Mouse (Mus musculus) heart, embryonic 13.5 days (tissue): ENCODE results near the gene Best1. TPM values are rescaled to one million over a fixed set of nuclear protein-coding genes. Genes with fewer than 3 reads are reported as not detected.

Experiments used
- ATAC-seq: fragments of 200-750 bp; cut with Nextera tagmentation; 2 replicates; pipeline ENCODE4 v1.8.0; 2017; ENCODE audit warnings: moderate TSS enrichment; ENCODE audit not compliant: insufficient number of reproducible peaks, low FRiP score, low TSS enrichment; ENCODE audit errors: extremely low read depth
- H3K27ac ChIP-seq: fragments of 300-500 bp; sonication (generic); replicated peaks from 2 replicates; pipeline ENCODE4 v1.5.1; 2015; ENCODE audit warnings: moderate library complexity, mild to moderate bottlenecking, inconsistent platforms
- H3K27me3 ChIP-seq: fragments of 300-500 bp; sonication (generic); replicated peaks from 2 replicates; pipeline ENCODE4 v1.6.1; 2015; ENCODE audit warnings: mild to moderate bottlenecking, inconsistent platforms
- H3K36me3 ChIP-seq: fragments of 300-500 bp; sonication (generic); 2 replicates; pipeline ENCODE4 v1.6.1; 2015; ENCODE audit warnings: mild to moderate bottlenecking, inconsistent platforms
- H3K4me1 ChIP-seq: fragments of 300-500 bp; sonication (generic); 2 replicates; pipeline ENCODE4 v1.6.1; 2015; ENCODE audit warnings: inconsistent platforms
- H3K4me2 ChIP-seq: fragments of 300-500 bp; sonication (generic); 2 replicates; pipeline ENCODE4 v1.6.1; 2015; ENCODE audit warnings: inconsistent platforms, mild to moderate bottlenecking, moderate library complexity
- H3K4me3 ChIP-seq: fragments of 300-500 bp; sonication (generic); 2 replicates; pipeline ENCODE4 v1.5.1; 2015; ENCODE audit warnings: moderate library complexity, mild to moderate bottlenecking, inconsistent platforms
- H3K9ac ChIP-seq: fragments of 300-500 bp; sonication (generic); 2 replicates; pipeline ENCODE4 v1.6.1; 2015; ENCODE audit warnings: inconsistent platforms, mild to moderate bottlenecking, moderate library complexity
- H3K9me3 ChIP-seq: fragments of 300-500 bp; sonication (generic); 2 replicates; pipeline ENCODE4 v1.6.1; 2016; ENCODE audit warnings: inconsistent platforms
- whole genome bisulfite sequencing: fragments of 180-500 bp; shearing (Covaris S2); methylation state at CpG from one replicate; pipeline ENCODE4 v1.1.7; 2015; ENCODE audit warnings: mixed read lengths; 5-methylcytosine and 5-hydroxymethylcytosine counted together
- polyA plus RNA-seq: library from polyadenylated mRNA; unstranded; fragments of >200 nt; fragmentation: Nextera tagmentation; extraction: Ambion mirVana; gene quantifications from 2 replicates; pipeline ENCODE4 v1.2.1, GENCODE M21; 2015

Best1 gene
- polyA plus RNA-seq, 1 experiment from 2014 or later = 0.27 TPM

DNA sequence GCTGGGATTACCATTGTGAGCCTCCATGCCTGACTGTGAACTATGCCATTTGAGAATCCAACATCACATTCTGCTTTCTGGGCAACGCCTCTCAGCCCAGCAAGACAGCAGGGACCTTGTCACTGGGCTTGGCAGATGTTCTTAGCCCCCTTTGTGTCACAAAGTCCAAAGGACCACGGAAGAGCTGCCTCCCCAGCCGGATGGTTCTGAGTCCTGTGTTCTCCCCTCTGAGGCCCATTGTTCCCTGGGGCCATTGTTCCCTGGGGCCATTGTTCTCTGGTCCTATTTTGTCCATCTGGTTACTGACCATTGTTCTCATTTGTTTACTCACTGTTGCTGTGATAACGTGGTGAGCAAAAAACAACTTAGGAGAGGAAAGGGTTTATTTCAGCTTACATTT, 60.5 kb downstream of the Best1 start:
- Histone ChIP-seq H3K4me1 (peaks cover 47% of the 10 kb centered on the region), H3K36me3 (no peaks in the 10 kb centered on the region), H3K27me3 (no peaks in the 10 kb centered on the region), H3K4me3 (no peak overlapping the region), H3K9me3 (no peaks in the 10 kb centered on the region), H3K27ac (no peak overlapping the region), H3K9ac (no peak overlapping the region), H3K4me2 (no peak overlapping the region)
- WGBS = 52% methylated on average over 4 of the region's 4 CpGs
- no peak for ATAC-seq

DNA sequence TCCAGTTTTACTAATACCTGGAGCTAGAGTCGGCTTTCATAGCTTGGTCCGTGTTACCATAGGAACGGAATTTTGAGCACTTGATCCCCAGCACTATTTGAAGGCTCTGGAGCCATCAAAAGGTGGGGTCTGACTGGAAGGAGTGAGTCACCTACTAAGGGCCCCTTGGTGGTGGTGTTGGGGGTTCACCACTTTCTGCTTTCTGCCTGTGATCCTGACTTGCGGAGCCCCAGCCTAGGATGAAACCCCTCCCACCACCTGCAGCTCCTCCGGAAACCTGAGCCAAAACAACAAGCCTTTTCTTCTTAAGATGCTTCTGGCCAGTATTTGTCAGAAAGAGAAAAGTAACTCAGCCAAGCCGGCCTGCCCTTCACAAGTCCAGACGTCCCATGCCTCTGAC, 61.6 kb downstream of the Best1 start:
- H3K27ac ChIP-seq = no peak overlapping the region
- peaks cover 48% of the 10 kb centered on the region for H3K4me1 ChIP-seq
- ATAC-seq = no peak
- H3K27me3 ChIP-seq = no peaks in the 10 kb centered on the region
- no peak overlapping the region for H3K4me2 ChIP-seq
- 76% methylated on average over 7 of the region's 7 CpGs for WGBS
- H3K4me3 ChIP-seq = no peak overlapping the region
- no peaks in the 10 kb centered on the region for H3K36me3 ChIP-seq
- no peak overlapping the region for H3K9ac ChIP-seq
- H3K9me3 ChIP-seq = no peaks in the 10 kb centered on the region

DNA sequence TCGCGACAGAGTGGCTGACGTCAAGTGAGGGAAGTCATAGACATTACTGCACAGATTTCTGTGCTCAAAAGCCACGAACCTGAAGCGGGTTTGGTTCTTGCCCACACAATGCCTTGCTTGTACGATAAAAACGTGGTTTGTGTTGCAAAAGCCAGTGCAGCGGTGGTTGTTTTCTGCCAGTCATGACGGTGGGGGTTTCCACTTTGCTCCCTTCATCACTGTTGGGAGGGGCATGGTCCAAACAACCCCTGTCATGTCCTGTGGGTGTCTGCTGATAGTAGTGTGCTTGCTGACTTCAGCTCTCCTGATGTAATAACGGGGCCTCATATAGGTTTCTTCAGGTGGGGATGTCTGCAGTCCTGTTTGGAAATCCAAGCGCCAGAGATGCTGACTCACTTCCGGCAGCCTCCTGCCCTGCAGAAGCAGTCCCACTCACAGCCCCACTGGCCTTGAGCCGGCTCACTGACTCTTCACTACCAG, 62.6 kb downstream of the Best1 start:
- H3K27me3 ChIP-seq = no peaks in the 10 kb centered on the region
- no peaks in the 10 kb centered on the region for H3K9me3 ChIP-seq
- H3K9ac ChIP-seq = peak overlapping the region; percentile 29; the same call in 1 of the 2 replicates
- peaks cover 48% of the 10 kb centered on the region for H3K4me1 ChIP-seq
- H3K4me3 ChIP-seq = no peak overlapping the region
- H3K36me3 ChIP-seq = no peaks in the 10 kb centered on the region
- ATAC-seq = no peak
- 40% methylated on average over 13 of the region's 13 CpGs for WGBS
- H3K27ac ChIP-seq = peak overlapping the region; percentile 46
- H3K4me2 ChIP-seq = peak overlapping the region; percentile 46

DNA sequence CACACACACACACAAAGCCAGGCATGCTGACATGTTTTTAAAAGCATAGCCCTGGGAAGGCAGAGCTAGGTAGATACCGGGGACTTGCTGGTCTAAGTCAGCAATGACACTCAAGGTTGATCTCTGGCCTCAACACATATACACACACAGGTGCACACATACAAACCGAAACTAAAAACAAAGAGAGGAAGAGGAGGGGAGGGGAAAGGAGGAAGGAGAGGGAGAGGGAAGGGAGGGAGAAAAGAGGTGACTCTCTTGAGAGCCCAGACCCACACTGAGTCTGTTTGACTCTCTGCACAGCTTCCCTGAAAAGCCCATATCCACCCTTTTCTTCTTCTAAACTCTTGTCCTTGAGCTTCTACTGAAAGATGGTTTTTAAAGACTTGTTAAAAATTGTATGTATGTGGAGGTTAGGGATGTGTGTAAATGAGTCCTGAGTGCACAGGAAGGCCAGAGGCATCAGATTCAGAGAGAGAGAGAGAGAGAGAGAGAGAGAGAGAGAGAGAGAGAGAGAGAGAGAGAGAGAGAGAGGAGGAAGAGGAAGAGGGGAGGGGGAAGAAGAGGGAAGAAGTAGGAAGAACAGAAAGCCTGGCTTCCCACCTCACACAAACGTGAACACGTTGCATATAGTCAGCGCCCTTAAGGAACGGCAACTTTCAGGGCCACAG, 63.1 kb downstream of the Best1 start:
- ATAC-seq = no peak
- no peak overlapping the region for H3K4me3 ChIP-seq
- peak overlapping the region; percentile 46 for H3K4me2 ChIP-seq
- H3K4me1 ChIP-seq = peaks cover 44% of the 10 kb centered on the region
- no peaks in the 10 kb centered on the region for H3K27me3 ChIP-seq
- H3K36me3 ChIP-seq = no peaks in the 10 kb centered on the region
- 69% methylated on average over 6 of the region's 6 CpGs for WGBS
- no peak overlapping the region for H3K27ac ChIP-seq
- H3K9ac ChIP-seq = peak overlapping the region; percentile 29; the same call in 1 of the 2 replicates
- H3K9me3 ChIP-seq = no peaks in the 10 kb centered on the region

DNA sequence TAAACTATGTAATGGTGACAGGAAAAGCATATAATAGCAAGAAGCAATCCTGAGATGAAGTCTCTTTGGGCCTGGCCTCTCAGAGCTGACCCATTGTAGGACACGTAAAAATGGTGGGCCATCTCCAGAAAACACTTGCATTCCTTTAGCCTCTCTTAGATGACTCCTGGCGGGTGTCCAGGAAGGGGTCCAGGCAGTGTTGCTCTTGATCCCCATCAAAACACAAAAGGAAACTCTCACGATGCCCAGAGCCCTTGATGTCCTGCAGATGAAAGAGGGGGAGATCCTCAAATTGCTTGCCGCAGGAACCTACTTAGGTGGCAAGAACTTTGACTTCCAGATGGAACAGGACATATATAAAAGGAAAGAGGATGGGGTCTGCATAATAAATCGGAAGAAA, 64.0 kb downstream of the Best1 start:
- H3K9ac ChIP-seq = no peak overlapping the region
- 58% methylated on average over 5 of the region's 5 CpGs for WGBS
- H3K9me3 ChIP-seq = no peaks in the 10 kb centered on the region
- H3K27ac ChIP-seq = no peak overlapping the region
- no peak for ATAC-seq
- H3K27me3 ChIP-seq = no peaks in the 10 kb centered on the region
- no peak overlapping the region for H3K4me2 ChIP-seq
- H3K4me3 ChIP-seq = no peak overlapping the region
- no peaks in the 10 kb centered on the region for H3K36me3 ChIP-seq
- peaks cover 35% of the 10 kb centered on the region for H3K4me1 ChIP-seq

DNA sequence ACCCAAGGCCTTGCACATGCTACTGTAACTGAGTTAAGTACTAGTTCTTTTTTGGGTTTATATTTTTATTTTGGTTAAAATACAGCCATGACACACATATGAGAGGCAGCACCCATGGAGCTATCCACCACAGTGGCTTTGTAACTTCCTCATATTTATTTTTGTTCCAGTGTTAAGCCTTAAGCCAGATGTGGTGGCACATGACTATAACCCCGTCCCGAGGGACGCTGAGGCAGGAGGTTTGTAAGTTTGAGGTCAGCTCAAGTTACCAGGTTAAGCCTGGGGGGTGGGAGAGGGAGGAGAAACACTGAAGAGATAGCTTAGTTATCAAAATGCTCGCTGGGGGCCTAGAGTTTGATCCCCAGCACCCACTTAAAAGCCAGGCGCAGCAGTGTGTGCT, 64.9 kb downstream of the Best1 start:
- H3K9me3 ChIP-seq = no peaks in the 10 kb centered on the region
- H3K27me3 ChIP-seq = no peaks in the 10 kb centered on the region
- no peak overlapping the region for H3K27ac ChIP-seq
- no peak overlapping the region for H3K4me3 ChIP-seq
- H3K4me2 ChIP-seq = no peak overlapping the region
- ATAC-seq = no peak
- H3K9ac ChIP-seq = no peak overlapping the region
- 72% methylated on average over 5 of the region's 5 CpGs for WGBS
- peaks cover 29% of the 10 kb centered on the region for H3K4me1 ChIP-seq
- H3K36me3 ChIP-seq = no peaks in the 10 kb centered on the region

Other genes starting within 250 kb of the Best1 start
- gene Scgb2a2, start 154.1 kb downstream of the Best1 start, polyA plus RNA-seq = not detected in 2 replicates
- gene Incenp, start 102.1 kb downstream of the Best1 start, polyA plus RNA-seq = 68.6 and 69.4 TPM in 2 replicates
- 2,189 and 2,554 TPM in 2 replicates for gene Fth1, start 21.0 kb downstream of the Best1 start, polyA plus RNA-seq
- 32.5 and 36.7 TPM in 2 replicates for gene Rab3il1, start within 50 bp of the Best1 start, polyA plus RNA-seq
- gene Fads3, start 39.9 kb upstream of the Best1 start, polyA plus RNA-seq = 39.4 and 41.9 TPM in 2 replicates
- 47.1 and 50.3 TPM in 2 replicates for gene Fads2, start 100.1 kb upstream of the Best1 start, polyA plus RNA-seq
- 54.8 and 58.9 TPM in 2 replicates for gene Fads1, start 181.3 kb upstream of the Best1 start, polyA plus RNA-seq
- gene Tmem258, start 202.4 kb upstream of the Best1 start, polyA plus RNA-seq = 399 and 448 TPM in 2 replicates
- 49.0 and 56.8 TPM in 2 replicates for gene Fen1, start 202.5 kb upstream of the Best1 start, polyA plus RNA-seq
- 8.4 and 11.1 TPM in 2 replicates for gene Myrf, start 239.1 kb upstream of the Best1 start, polyA plus RNA-seq